Mouse (Mus musculus): ENCODE data around the gene Cd6.

DNA sequence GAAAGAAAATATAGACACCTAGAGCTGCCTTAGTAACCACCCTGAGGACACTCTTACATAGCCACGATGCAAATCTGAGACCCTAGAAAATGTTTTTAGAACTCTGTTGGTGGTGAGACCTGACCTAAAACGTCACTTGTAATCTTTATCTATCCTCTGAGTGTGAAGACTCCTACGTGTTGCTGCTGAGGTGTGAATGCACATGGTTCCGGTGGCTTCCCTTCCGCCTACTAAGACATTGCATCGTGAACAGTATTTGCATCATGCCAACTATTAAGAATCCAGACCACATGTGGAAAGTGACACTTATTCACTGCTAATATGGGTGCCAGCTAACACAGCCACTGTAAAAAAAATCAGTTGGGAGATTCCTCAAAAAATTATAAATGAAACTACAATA lies 14.0 kb downstream of the Cd6 start:
- no peak for TF ChIP-seq CTCF (conservative IDR thresholded peaks at IDR 0.05; ENCODE audit: low read length)
- no peak for TF ChIP-seq POU5F1 (IDR thresholded peaks at IDR 0.05; ENCODE audit: borderline replicate concordance, low read length)
- no peak for TF ChIP-seq NANOG (IDR thresholded peaks at IDR 0.05; ENCODE audit: borderline replicate concordance, low read length)

Measured in E14TG2a.4 (cell line).